Mouse (Mus musculus): ENCODE results near the gene Nbr1. TPM values are rescaled to one million over a fixed set of nuclear protein-coding genes. Genes with fewer than 3 reads are reported as not detected.
"Not testable (repeated sequence)": the region's sequence is repeated elsewhere in the genome, so short reads cannot be mapped to it uniquely, and the experiment has no call there.

Gene Nbr1
- polyA plus RNA-seq, 1 experiment = 104 TPM

DNA sequence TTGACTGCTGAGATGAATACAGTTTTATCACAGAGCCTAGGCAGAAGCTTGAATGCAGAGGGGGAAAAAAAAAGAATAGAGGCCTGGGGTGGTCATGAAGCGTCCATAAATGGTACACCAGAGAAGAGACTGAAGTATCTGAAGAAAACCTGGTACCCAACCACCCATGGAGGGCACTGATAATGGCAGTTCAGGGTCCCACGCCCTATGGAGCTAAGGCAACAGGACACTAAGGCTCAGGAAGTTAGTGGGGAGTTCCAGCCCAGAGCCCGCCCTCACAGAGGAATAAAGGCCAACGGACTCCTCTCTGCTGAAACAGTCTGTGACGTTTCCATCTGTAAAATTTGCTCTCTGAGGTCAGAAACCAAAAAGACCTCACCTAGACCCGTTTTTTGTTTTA, 63.4 kb downstream of the Nbr1 start:
- H3K4me1 ChIP-seq (ENCODE audit: control insufficient read depth, insufficient read depth, low read length) = peaks cover 2% of the 10 kb centered on the region; the same call in 1 of the 2 replicates
- no peak overlapping the region for H3K4me3 ChIP-seq (ENCODE audit: insufficient read depth, low read length)
- no peak for TF ChIP-seq CTCF (IDR thresholded peaks at IDR 0.05; ENCODE audit: extremely low read depth, insufficient read depth, low read length)
- TF ChIP-seq POLR2A (IDR thresholded peaks at IDR 0.05; ENCODE audit: extremely low read depth, insufficient read depth, low read length) = no peak
- no peak overlapping the region for H3K27ac ChIP-seq (ENCODE audit: insufficient read depth, low read length)

DNA sequence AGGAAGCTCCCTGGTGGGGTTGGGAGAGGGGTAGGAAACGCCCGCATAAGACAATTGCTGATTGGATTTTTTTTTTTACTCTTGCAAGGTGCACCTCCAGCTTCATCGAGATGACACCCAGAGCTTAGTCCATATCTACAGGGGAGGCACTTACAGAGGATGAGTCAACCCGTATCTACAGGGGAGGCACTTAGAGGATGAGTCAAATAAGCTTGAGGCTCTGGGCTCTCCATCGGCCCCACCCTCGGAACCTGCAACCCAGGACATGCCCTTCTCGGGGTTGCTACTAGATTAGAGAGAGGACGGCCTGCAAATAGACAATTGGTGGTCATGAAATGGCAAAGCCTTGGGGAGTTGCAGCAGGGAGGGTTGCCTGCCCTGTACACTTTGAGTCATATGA, 64.2 kb downstream of the Nbr1 start:
- TF ChIP-seq POLR2A (IDR thresholded peaks at IDR 0.05; ENCODE audit: extremely low read depth, insufficient read depth, low read length) (no peak), CTCF (IDR thresholded peaks at IDR 0.05; ENCODE audit: extremely low read depth, insufficient read depth, low read length) (no peak)
- H3K4me3 ChIP-seq (ENCODE audit: insufficient read depth, low read length) = no peak overlapping the region
- H3K27ac ChIP-seq (ENCODE audit: insufficient read depth, low read length) = no peak overlapping the region
- 0 out of 2 replicates have a peak, but pooled peaks cover 2% of the 10 kb centered on the region for H3K4me1 ChIP-seq (ENCODE audit: control insufficient read depth, insufficient read depth, low read length)

DNA sequence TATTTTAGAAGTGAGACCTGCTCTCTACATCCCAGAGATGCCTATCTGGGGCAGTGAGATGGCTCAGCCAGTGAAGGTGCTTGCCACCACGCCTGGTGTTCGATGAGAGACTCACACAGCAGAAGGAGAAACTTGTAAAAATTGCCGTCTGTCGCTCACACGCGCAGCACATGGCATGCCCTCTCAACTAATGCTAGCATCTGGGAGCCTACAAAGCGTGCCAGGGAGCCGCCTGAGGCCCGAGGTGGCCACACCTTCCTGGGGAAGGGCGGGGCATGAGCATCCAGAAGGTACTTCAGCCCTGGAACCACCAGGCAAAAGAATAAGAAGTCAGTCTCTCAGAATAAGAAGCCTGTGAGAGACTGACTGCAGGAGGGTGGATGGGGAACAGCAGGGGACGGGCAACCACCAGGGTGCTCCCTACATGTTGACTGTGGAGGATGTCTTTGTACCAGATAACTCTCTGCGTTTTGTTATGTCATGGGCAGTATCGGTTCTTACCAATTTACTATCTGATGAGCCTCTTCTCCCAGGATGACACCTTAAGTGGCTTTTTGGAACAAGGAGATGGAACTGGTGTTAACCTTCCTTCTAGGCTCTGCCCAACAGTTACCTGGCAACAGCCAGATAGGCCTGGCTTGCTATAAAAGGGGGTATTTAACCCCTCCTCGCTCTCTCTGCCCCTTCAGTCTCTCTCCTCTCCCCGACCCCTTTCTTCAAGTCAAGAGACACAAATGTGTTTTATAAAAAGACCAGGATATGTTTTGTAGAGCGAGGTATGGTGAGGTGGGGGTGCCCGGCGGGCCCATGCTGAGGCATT, 65.2 kb downstream of the Nbr1 start:
- TF ChIP-seq POLR2A (IDR thresholded peaks at IDR 0.05; ENCODE audit: extremely low read depth, insufficient read depth, low read length) (no peak), CTCF (IDR thresholded peaks at IDR 0.05; ENCODE audit: extremely low read depth, insufficient read depth, low read length) (no peak)
- Histone ChIP-seq H3K27ac (ENCODE audit: insufficient read depth, low read length) (no peak overlapping the region), H3K4me3 (ENCODE audit: insufficient read depth, low read length) (no peak overlapping the region), H3K4me1 (ENCODE audit: control insufficient read depth, insufficient read depth, low read length) (0 out of 2 replicates have a peak, but pooled peaks cover 2% of the 10 kb centered on the region)

- TF ChIP-seq POLR2A (IDR thresholded peaks at IDR 0.05; ENCODE audit: extremely low read depth, insufficient read depth, low read length) (no peak), CTCF (IDR thresholded peaks at IDR 0.05; ENCODE audit: extremely low read depth, insufficient read depth, low read length) (no peak)
- no peak overlapping the region for H3K27ac ChIP-seq (ENCODE audit: insufficient read depth, low read length)
- no peak overlapping the region for H3K4me3 ChIP-seq (ENCODE audit: insufficient read depth, low read length)
- H3K4me1 ChIP-seq (ENCODE audit: control insufficient read depth, insufficient read depth, low read length) = 0 out of 2 replicates have a peak, but pooled peaks cover 2% of the 10 kb centered on the region
Observed at GRCm38 (mm10) chr11:101617849-101618248, 65.9 kb downstream of the Nbr1 start.

DNA sequence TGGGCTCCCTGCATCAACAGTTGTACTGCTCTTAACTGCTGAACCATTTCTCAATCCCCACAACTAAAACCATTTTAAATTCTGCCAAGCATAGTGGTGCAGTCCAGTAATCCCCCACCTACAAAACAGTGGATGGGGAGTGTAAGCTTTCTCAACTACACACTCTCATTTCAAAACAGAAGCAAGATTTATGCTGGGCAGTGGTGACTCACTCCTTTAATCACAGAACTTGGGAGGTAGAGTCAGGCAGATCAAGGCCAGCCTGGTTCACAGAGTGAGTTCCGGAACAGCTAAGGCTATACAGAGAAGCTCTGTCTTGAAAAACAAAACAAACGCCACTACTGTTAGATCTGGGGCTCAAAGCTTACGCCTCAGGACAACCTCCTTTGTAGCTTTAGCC, 66.6 kb downstream of the Nbr1 start:
- H3K4me1 ChIP-seq (ENCODE audit: control insufficient read depth, insufficient read depth, low read length) = 0 out of 2 replicates have a peak, but pooled peaks cover 2% of the 10 kb centered on the region
- H3K27ac ChIP-seq (ENCODE audit: insufficient read depth, low read length) = no peak overlapping the region
- TF ChIP-seq CTCF (IDR thresholded peaks at IDR 0.05; ENCODE audit: extremely low read depth, insufficient read depth, low read length) (no peak), POLR2A (IDR thresholded peaks at IDR 0.05; ENCODE audit: extremely low read depth, insufficient read depth, low read length) (no peak)
- no peak overlapping the region for H3K4me3 ChIP-seq (ENCODE audit: insufficient read depth, low read length)

DNA sequence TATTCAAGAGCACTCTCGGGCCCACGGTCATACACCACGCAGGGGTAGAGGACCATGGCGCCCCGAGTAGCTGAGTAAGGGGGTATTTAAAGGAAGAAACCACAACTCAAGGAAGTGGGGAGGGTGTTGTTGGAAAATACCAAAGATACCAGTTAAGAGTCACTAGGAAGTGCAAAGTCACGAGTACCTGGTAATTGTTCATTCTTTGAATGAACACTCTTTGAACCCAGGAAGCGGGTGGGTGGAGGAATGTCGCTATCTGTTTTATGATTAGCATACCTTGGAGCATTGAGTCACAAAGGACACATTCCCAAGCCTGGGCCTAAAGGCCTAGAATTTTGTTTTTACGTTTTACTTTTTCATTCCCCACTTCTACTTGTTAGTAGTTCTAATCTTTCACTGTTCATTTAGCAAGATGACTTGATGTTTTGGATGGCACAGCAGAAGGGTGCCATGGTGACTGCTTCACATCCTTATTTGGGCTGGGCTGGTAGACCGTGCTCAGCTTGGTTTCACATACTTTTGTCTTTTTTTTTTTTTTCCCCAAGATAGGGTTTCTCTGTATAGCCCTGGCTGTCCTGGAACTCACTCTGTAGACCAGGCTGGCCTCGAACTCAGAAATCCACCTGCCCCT, 68.2 kb downstream of the Nbr1 start:
- not testable (repeated sequence) for H3K27ac ChIP-seq (ENCODE audit: insufficient read depth, low read length); H3K4me3 ChIP-seq (ENCODE audit: insufficient read depth, low read length); H3K4me1 ChIP-seq (ENCODE audit: control insufficient read depth, insufficient read depth, low read length)

DNA sequence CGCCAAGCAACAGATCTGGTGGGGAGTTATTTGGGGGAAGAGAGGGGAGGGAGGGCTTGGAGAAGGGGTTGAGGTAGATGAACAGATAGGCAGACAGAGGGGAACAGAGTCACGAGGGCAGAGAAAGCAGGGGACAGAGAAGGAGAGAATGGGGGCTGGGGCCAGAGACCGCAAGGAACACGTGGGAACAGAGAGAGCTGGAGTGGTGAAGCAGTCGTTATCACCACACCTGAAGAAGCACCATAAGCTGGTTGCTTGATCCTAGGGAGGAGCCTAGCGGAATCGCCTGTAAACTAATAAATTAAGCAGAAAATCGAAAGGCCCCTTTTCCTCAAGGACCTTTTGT, 74.7 kb downstream of the Nbr1 start:
- H3K4me1 ChIP-seq (ENCODE audit: control insufficient read depth, insufficient read depth, low read length) = no peaks in the 10 kb centered on the region
- peak overlapping the region; percentile 23 for H3K4me3 ChIP-seq (ENCODE audit: insufficient read depth, low read length)
- no peak for TF ChIP-seq POLR2A (IDR thresholded peaks at IDR 0.05; ENCODE audit: extremely low read depth, insufficient read depth, low read length)
- no peak for TF ChIP-seq CTCF (IDR thresholded peaks at IDR 0.05; ENCODE audit: extremely low read depth, insufficient read depth, low read length)
- H3K27ac ChIP-seq (ENCODE audit: insufficient read depth, low read length) = no peak overlapping the region

DNA sequence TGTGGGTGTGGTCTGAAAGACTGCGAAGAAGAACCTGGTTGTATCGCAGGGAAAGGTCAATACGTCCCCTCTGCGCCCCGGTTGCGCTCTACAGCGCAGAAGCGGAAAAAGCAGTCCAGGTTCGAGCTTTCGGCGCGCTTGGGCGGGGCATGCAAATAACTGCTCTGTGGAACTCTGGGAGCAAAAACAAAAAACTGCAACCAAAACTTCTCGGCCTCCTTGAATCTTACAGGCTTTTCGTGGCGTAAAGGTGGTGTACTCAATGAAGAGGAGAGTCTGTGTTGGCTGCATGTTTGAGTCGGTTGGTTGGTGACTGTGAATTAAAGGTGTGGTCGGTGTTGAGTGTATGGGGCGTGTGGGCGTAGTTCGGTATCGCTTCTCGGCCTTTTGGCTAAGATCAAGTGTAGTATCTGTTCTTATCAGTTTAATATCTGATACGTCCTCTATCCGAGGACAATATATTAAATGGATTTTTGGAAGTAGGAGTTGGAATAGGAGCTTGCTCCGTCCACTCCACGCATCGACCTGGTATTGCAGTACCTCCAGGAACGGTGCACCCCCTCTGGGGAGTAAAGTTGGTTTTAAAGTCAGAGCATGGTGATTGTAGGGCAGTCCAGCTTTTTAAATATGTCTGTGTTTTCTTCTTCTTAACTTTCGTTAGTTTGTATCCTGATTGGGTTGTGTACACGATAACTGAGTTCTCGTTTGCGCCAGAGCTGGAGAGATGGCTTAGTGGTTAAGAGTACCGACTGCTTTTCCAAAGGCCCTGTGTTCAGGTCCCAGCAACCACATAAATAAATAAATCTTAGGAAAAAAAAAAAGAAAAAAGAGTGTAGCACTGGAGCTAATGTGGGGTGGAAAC, 75.3 kb downstream of the Nbr1 start, which contains the start of gene Rdm1:
TSS of gene Rdm1 (plus strand) at position 201 of the 862 bp plus-strand sequence.
- 0 out of 2 replicates have a peak within 1 kb of the TSS, but pooled peaks have one; percentile 23 for H3K27ac ChIP-seq (ENCODE audit: insufficient read depth, low read length)
- no peaks in the 10 kb centered on the region for H3K4me1 ChIP-seq (ENCODE audit: control insufficient read depth, insufficient read depth, low read length)
- TF ChIP-seq CTCF (IDR thresholded peaks at IDR 0.05; ENCODE audit: extremely low read depth, insufficient read depth, low read length) (no peak), POLR2A (IDR thresholded peaks at IDR 0.05; ENCODE audit: extremely low read depth, insufficient read depth, low read length) (peak; percentile 85)
- peak within 1 kb of the TSS; percentile 49 for H3K4me3 ChIP-seq (ENCODE audit: insufficient read depth, low read length)

DNA sequence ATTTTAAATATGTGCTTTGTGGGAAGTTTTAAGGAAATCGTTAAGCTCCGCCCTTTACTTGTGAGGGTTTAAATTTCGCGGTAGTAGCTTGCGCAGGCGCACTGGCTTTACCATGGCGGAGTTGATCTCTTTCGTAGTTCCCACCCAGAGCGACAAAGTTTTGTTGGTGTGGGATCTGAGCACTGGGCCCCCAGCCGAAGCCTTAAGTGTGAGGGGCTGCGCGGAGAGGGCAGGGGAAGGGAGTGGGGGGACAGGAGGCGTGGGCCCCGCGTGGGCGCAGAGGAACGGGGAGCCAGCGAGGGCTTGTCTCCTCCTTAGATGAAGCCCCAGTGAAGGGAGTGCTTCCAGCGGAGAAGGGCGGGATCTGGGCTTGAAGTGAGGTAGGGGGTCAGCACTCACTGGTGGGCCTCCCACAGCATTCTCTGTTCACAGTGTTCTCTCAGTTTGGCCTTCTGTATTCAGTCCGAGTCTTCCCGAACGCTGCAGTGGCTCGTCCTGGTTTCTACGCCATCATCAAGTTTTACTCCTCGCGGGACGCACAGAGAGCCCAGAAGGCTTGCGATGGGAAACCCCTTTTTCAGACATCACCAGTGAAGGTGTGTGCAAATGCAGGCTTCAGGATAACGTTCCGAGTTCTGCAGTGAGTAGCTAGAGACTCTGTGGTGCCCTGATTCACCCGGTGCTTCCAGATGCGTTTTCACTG, 76.1 kb downstream of the Nbr1 start:
- TF ChIP-seq CTCF (IDR thresholded peaks at IDR 0.05; ENCODE audit: extremely low read depth, insufficient read depth, low read length) (no peak), POLR2A (IDR thresholded peaks at IDR 0.05; ENCODE audit: extremely low read depth, insufficient read depth, low read length) (no peak)
- no peak overlapping the region for H3K27ac ChIP-seq (ENCODE audit: insufficient read depth, low read length)
- H3K4me3 ChIP-seq (ENCODE audit: insufficient read depth, low read length) = peak overlapping the region; percentile 49
- H3K4me1 ChIP-seq (ENCODE audit: control insufficient read depth, insufficient read depth, low read length) = no peaks in the 10 kb centered on the region

DNA sequence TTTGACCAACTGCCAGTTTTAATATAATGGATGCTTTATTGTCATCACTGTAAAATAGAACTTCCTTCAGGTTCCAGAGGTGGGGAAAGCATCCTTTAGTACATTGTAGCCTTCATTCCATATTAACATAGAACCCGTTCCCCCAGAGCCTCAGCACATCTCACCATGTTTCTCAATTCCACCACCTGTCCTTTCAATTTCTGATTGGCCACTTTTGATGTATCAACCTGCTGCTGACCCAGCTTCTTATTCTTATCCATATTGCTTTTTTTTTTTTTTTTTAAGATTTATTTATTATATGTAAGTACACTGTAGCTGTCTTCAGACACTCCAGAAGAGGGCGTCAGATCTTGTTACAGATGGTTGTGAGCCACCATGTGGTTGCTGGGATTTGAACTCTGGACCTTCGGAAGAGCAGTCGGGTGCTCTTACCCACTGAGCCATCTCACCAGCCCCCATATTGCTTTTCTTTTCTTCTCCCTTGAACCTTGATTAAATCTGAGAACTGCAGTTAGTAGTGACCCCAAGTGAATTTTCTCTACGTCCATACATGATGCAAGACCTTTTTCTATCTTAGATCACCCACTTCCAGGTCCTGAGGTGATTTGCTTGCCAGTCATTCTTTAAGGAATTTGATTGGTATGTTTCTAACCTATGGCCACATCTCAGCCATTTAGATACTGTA, 76.9 kb downstream of the Nbr1 start:
- H3K4me3 ChIP-seq (ENCODE audit: insufficient read depth, low read length); H3K27ac ChIP-seq (ENCODE audit: insufficient read depth, low read length); H3K4me1 ChIP-seq (ENCODE audit: control insufficient read depth, insufficient read depth, low read length): not testable (repeated sequence)

All from cortical plate, adult 2 months (tissue).